Mouse (Mus musculus): ENCODE measurements around the gene Slc22a1. TPM values are rescaled to one million over a fixed set of nuclear protein-coding genes. Genes with fewer than 3 reads are reported as not detected.
A peak's percentile ranks its signal among the peaks of the same experiment; 100 is the strongest.

Gene Slc22a1
- 468 and 516 TPM in 2 replicates for polyA plus RNA-seq (2012; rRNA removed)

DNA sequence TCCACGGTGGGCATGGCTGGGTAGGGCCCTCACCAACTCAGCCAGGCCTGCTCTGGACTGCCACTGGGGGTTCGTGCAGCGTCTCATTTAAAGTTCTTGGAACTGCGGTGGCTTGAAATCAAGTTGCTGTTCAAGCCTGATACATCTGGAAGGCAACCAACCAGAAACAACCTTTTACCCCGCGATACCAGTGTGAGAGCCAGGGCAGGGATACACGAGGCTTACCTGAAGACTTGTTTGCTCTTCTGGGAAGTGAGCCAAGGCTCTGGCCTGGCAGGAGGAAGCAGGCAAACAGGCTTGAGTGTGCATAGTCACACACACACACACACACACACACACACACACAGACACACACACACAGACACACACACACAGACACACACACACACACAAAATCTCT is at the start of gene Slc22a1:
Slc22a1 (minus strand) TSS at position 184 of the 400 bp plus-strand sequence.
- WGBS = 37% methylated on average over 7 of the region's 7 CpGs
- peak within 1 kb of the TSS; percentile 75 for H3K4me3 ChIP-seq (ENCODE audit: insufficient read depth, low read depth, low read length)
- H3K27ac ChIP-seq (ENCODE audit: insufficient read depth, low read depth, low read length) = peak within 1 kb of the TSS; percentile 91
- DNase-seq = peak; percentile 95
- TF ChIP-seq CTCF (conservative IDR thresholded peaks at IDR 0.05; ENCODE audit: insufficient read depth, insufficient read length, low read depth, low read length) (no peak), POLR2A (IDR thresholded peaks at IDR 0.05; ENCODE audit: low read depth, low read length) (peak; percentile 86)
- H3K36me3 ChIP-seq (ENCODE audit: control insufficient read depth, insufficient read depth, low read length) = no peaks in the 10 kb centered on the region
- H3K4me1 ChIP-seq (ENCODE audit: control insufficient read depth, insufficient read depth, low read length) = peaks cover 21% of the 10 kb centered on the region; the same call in 1 of the 2 replicates
- H3K27me3 ChIP-seq (replicated peaks; ENCODE audit: control insufficient read depth, insufficient read depth, low read length) = no peaks in the 10 kb centered on the region

DNA sequence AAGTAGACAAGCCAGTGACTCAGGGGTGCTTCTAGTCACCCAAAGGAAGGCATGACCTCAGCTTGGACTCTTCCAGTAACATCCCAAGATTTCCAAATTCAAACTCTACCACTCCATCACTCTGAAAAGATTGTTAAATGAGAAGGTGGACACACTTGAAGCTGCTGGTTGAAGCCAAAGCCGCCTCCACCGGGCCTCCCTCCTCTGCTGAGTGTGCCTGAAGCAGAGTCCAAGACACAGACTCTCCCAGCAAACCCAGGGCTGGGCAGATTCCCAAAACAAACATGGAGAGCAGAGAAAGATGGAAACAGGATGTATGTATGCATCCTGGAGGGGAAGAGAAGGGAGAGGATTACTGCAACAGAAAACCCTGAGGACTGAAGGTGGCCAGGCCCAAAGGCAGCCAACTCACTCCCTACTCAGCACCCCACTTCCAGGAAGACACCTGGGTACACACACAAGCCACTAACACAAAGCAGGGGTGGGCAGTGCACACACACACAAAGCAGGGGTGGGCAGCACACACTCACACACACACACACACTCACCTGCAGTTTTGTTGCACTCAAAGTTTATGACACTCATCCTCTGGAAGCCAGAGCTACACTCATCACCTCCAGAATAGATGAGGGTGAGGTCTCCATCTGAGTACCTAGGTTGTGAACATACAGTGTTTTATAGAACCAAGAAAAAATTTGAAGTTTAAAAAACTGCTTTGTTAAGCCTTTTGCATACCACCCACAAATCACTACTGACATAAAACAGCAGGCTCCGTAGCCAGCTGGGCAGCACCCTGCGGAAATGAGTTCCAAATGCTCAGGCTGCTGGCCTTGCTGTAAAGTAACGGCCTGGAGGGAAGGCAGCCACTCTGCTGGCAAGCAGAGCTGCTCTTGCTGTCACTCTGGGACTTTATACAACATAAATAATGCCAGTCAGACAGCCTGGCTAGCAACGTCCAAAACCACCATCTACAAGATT is 49.4 kb upstream of the Slc22a1 start:
- H3K27ac ChIP-seq (ENCODE audit: insufficient read depth, low read depth, low read length) = peak overlapping the region; percentile 39

DNA sequence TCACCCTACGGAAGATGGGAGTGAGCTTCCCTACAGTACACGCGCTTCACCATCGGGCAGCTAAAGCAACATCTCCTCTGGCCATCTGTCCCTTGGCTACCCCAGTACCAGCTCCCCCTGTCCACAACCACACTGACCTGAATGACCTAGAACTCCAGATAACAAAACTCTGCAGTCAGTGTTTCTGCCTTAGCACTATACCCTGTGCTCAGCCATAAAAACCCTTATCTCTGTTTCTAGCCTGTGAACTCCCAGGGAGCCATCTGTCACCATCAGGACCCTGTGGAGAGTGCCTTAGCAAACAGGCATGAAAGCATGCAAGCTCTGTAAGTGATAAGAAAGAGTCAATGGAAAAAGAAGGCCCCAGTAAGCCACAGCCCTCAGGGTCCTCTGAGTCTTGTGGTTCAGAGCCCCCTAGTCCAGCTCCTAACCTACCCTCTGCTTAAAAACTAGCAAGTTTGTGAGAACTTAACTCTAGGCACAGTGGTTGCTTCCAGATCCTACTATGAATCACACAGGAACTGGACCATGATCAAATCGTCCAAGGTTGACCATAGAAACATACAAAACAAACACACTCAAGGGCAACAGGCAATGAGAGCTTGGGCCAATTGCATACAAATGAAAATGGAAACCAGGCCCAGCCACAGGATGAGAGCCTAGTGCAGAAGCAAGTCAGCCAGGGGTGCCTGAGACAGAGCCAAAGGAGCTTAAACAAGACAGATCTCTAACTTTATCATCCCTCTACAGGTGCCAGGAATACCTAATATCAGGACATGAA is 48.5 kb upstream of the Slc22a1 start:
- Histone ChIP-seq H3K27me3 (replicated peaks; ENCODE audit: control insufficient read depth, insufficient read depth, low read length) (no peaks in the 10 kb centered on the region), H3K4me3 (ENCODE audit: insufficient read depth, low read depth, low read length) (no peak overlapping the region), H3K27ac (ENCODE audit: insufficient read depth, low read depth, low read length) (no peak overlapping the region), H3K36me3 (ENCODE audit: control insufficient read depth, insufficient read depth, low read length) (no peaks in the 10 kb centered on the region), H3K4me1 (ENCODE audit: control insufficient read depth, insufficient read depth, low read length) (peaks cover 12% of the 10 kb centered on the region)
- TF ChIP-seq POLR2A (IDR thresholded peaks at IDR 0.05; ENCODE audit: low read depth, low read length) (no peak), CTCF (conservative IDR thresholded peaks at IDR 0.05; ENCODE audit: insufficient read depth, insufficient read length, low read depth, low read length) (no peak)
- DNase-seq = peak; percentile 44
- 75% methylated on average over 5 of the region's 5 CpGs for WGBS

More for the DNA sequence above, 49.4 kb upstream of the Slc22a1 start:
- no peak for TF ChIP-seq POLR2A (IDR thresholded peaks at IDR 0.05; ENCODE audit: low read depth, low read length)
- TF ChIP-seq CTCF (conservative IDR thresholded peaks at IDR 0.05; ENCODE audit: insufficient read depth, insufficient read length, low read depth, low read length) = no peak
- Histone ChIP-seq H3K27me3 (replicated peaks; ENCODE audit: control insufficient read depth, insufficient read depth, low read length) (no peaks in the 10 kb centered on the region), H3K4me3 (ENCODE audit: insufficient read depth, low read depth, low read length) (no peak overlapping the region), H3K36me3 (ENCODE audit: control insufficient read depth, insufficient read depth, low read length) (no peaks in the 10 kb centered on the region), H3K4me1 (ENCODE audit: control insufficient read depth, insufficient read depth, low read length) (peaks cover 12% of the 10 kb centered on the region)
- peak; percentile 63 for DNase-seq
- WGBS = 37% methylated on average over 6 of the region's 6 CpGs

DNA sequence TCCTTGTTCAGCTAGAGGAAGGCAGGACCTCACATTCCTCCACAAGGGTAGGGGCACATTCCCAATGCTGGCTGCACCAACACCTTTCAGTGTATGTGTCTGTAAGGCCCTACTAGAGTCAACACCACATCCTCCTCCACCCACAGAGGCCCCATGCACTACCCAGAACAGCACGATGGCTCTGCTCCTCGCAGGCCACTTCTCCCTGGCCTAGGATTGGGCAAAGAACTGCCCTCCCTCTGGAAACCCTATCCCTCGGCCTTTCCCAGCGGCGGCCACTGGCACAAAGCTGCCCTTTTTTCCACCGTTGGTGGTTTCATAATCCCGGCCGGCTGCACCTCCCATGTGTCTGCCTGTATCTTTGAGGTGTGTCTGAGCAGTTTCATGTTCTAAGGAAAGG is 47.0 kb upstream of the Slc22a1 start:
- 50% methylated on average over 8 of the region's 8 CpGs for WGBS
- H3K4me1 ChIP-seq (ENCODE audit: control insufficient read depth, insufficient read depth, low read length) = peaks cover 12% of the 10 kb centered on the region
- H3K4me3 ChIP-seq (ENCODE audit: insufficient read depth, low read depth, low read length) = no peak overlapping the region
- no peak for TF ChIP-seq CTCF (conservative IDR thresholded peaks at IDR 0.05; ENCODE audit: insufficient read depth, insufficient read length, low read depth, low read length)
- TF ChIP-seq POLR2A (IDR thresholded peaks at IDR 0.05; ENCODE audit: low read depth, low read length) = no peak
- no peaks in the 10 kb centered on the region for H3K27me3 ChIP-seq (replicated peaks; ENCODE audit: control insufficient read depth, insufficient read depth, low read length)
- no peak overlapping the region for H3K27ac ChIP-seq (ENCODE audit: insufficient read depth, low read depth, low read length)
- DNase-seq = no peak
- no peaks in the 10 kb centered on the region for H3K36me3 ChIP-seq (ENCODE audit: control insufficient read depth, insufficient read depth, low read length)

DNA sequence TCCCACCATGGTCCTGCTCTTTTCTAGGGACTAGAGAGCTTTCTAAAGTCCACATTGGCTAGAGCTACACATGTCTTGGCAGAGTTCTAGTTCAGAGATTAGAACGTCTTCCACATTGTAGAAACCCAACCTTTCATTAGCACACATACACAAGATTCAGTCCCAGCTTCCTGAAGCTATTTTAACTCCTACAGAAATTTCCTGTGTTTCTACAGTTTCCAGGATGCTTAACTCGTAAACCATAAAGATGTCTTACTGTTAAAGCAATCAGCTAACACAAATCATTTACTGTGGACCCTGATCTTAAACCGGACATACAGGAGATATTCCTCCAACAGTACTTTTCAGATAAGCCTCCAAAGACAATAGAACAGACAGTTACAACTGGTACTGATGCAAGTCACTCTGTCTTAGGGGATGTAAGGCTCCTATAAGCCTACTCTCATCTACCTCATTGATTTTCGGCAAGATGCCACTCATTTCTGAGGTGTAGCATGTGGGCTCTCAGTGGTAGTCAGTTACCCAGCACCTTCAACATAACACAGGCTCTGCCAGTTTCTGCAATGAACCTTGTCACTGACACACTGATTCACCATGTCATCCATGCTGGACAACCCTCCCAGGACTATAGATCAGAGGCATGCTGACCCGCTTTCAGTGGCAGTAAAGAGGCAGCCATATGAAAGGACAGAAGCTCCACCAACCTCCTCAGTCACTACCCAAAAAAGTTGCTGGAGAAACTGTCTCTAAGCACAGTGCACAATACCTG is 45.7 kb upstream of the Slc22a1 start:
- TF ChIP-seq CTCF (conservative IDR thresholded peaks at IDR 0.05; ENCODE audit: insufficient read depth, insufficient read length, low read depth, low read length) (no peak), POLR2A (IDR thresholded peaks at IDR 0.05; ENCODE audit: low read depth, low read length) (no peak)
- Histone ChIP-seq H3K4me1 (ENCODE audit: control insufficient read depth, insufficient read depth, low read length) (peaks cover 12% of the 10 kb centered on the region), H3K27me3 (replicated peaks; ENCODE audit: control insufficient read depth, insufficient read depth, low read length) (no peaks in the 10 kb centered on the region), H3K36me3 (ENCODE audit: control insufficient read depth, insufficient read depth, low read length) (no peaks in the 10 kb centered on the region), H3K27ac (ENCODE audit: insufficient read depth, low read depth, low read length) (no peak overlapping the region), H3K4me3 (ENCODE audit: insufficient read depth, low read depth, low read length) (no peak overlapping the region)
- 68% methylated on average over 5 of the region's 5 CpGs for WGBS
- no peak for DNase-seq

DNA sequence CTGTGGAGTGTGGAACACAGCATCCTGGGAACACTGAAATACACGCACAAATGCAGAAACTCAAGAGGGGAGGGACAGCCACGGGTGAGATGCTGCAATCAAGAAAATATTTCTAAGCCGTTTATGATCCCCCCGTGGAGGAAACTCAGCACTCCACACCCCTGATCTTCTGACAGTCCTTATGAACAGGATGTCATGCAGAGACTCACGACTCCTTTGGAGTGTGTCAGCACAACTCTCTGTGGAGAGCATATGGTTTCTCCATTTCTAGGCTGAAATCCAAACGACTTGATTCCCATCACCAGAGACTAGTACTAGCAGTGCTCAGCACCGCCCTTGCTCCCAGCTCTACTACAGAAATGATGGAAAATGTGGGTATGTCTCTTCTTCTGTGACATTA is 42.6 kb upstream of the Slc22a1 start:
- Histone ChIP-seq H3K36me3 (ENCODE audit: control insufficient read depth, insufficient read depth, low read length) (no peaks in the 10 kb centered on the region), H3K4me1 (ENCODE audit: control insufficient read depth, insufficient read depth, low read length) (no peaks in the 10 kb centered on the region), H3K27me3 (replicated peaks; ENCODE audit: control insufficient read depth, insufficient read depth, low read length) (no peaks in the 10 kb centered on the region), H3K27ac (ENCODE audit: insufficient read depth, low read depth, low read length) (no peak overlapping the region), H3K4me3 (ENCODE audit: insufficient read depth, low read depth, low read length) (no peak overlapping the region)
- TF ChIP-seq CTCF (conservative IDR thresholded peaks at IDR 0.05; ENCODE audit: insufficient read depth, insufficient read length, low read depth, low read length) = no peak
- TF ChIP-seq POLR2A (IDR thresholded peaks at IDR 0.05; ENCODE audit: low read depth, low read length) = no peak
- DNase-seq = no peak
- WGBS = 59% methylated on average over 7 of the region's 7 CpGs

Measured in kidney, adult 2 months (tissue).